Mouse (Mus musculus): ENCODE results near the gene Med13.

The Med13 gene

DNA sequence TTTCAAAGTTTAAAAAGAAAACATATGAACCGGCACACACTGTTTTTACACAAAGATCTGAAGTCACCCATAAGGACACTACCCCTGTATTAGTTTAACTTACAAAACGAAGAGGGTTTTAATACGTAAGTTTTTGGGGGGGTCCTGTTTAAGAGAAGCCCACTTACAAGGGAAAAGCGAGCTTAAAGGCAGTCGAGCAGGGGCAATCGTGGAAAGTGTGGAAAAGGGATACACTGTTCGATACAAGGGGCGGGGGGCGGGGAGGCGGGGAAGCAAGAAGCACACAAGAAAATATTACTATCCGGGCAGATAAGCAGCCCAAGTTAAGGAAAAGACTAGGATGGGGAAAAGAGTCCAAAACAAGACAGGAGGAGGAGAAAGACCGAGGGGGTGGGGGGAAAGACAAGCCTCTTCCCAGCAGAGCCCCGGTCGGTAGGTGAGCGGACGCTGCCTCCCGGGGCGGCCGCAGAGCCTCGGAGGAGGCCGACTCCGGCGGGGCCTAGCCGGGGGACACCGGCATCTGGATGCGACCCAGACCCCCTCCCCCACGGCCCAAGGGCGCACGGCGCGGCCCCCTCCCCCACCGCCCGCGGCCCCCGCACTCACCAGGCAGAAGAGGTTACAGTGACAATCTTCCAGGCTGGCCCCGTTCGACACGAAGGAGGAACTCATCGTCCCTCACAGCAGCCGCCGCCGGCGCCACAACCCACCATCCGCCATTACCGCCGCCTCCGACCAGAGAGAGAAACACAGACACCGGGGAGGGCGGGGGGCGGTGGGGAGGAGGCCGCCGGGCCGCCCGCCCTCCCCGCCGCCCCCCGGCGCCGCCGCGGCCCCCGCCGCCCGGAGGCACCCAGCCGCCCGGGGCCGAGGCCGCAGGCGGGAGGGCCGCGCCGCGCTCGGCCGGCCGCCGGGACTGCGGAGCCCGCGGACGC, at the start of gene Med13:
TSS of gene Med13 (minus strand) at position 749 of the 935 bp plus-strand sequence.
- peak; percentile 72 for DNase-seq (ENCODE audit: low spot score)

DNA sequence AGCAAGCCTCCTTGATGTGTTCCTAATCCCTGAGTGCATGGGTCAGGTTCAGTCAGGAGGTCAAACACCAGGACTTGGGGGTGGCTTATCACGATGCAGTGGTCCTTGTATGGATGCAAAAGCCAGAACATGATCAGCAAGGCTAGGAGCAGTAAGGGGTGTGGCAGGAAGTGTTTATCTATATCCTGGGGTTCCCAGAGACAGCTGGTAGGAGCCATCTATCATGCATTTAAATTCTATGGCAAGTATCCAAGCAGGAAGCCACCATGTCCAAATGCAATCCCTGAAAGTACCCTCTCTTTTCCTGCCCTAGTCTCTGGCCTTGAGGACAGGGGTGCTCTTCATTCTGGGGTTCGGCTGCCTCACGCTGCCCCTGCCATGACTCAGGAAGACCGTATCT, 47.2 kb upstream of the Med13 start:
- DNase-seq (ENCODE audit: low spot score), result no peak

DNA sequence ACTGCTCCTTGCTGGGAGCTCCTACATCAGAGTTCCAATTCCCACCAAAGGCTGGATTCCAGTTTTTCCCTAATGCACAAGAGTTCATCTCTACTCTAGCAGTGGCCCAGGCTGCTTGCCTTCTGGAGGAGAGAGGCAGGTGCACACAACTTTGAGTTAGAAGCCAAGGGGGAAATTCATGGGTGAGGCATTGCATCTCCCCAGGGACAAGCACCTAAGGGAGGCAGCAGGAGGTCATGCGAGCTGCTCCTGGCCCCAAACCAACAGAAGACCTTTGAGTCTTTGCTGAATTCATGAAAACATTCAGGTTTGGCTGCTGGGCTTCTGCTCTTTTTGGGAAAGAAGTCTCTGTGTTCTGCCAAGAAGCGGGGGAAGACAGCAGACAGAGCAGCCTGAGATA, 46.4 kb upstream of the Med13 start:
- no peak for DNase-seq (ENCODE audit: low spot score)

DNA sequence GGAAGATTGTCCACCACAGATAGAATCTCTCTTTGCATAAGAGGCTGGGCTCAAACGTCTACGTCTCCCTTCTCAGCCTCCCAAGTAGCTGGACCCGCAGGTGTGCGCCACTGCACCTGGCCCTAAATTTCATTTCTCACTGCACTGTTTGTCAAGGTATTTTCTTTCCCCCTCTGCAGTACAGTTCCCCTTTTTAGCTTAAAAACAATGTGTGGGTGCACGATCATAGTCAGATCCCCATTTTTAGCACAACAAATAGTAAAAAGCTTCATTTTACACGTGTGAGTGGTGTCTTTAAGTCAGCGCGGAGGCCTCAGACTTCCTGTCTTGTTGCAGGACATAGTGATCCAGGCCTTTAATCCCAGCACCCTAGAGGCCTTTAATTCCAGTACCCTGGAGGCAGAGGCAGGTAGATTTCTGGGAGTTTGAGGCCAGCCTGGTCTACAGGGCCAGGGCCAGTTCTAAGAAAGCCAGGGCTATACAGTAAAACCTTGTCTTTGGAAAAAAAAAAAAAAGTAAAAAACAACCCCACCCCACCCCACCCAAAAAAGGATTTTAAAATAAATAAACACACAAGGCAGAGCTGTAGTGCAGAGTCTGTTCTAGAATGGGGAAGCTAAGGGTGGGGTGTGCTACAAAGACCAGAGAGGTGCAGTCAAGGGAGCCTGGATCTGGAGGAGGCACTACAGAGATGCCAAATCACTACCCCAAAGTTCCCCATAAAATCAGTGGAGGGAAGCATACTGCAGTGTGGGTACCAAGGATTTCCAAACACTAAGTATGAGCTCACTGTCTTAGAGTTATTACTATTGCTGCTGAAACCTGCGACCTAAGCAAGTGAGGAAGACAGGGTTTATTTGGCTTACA, 42.1 kb upstream of the Med13 start:
- no peak for DNase-seq (ENCODE audit: low spot score)

DNA sequence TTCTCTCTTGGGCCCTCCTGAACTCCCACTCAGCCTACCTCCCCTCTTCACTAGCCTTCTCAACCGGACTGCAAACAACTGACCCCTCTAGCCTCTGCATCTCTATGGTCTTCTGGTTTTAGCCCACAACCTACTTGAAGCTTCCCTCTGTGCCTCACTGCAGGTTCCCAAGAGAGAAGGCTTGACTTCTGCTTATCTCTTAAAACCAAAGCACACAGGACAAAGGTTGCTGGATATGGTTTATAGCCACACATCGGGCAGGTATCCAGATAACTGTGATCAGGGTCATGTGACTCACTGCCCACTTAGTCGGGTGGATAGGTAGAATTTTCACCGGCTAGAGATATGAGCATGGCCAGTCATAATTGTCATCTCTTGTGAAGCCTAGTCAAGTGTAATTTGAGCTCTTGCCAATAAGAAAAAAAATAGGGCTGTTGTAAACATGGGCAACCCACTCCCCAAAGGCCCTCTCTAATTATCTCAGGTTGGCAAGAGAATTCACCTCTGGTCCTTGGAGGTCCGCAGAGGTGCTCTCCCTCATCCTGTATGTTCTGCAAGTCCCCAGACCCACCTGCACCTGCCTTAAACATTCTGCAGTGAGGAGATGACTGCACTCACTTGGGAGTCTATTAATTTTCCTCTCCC, 39.7 kb upstream of the Med13 start:
- peak; percentile 41 for DNase-seq (ENCODE audit: low spot score)

DNA sequence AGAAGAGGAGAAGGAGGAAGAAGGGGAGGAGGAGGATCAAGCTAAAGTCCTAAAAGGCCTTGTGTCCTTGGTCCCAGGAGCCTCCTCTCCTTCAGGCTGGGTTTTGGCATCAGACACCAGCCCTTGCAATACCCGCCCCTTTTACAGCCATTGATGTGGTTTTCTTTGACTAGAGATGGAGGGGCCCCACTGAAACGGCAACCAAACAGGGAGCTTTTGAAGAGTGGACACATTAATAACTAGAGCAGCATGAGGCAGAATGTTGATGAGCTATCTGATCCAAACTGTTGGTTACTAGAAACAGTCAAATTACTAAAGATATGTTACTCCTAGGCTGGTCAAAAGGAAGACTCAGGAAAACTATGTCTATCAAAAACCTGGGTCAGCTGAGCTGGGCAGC, 39.1 kb upstream of the Med13 start:
- DNase-seq (ENCODE audit: low spot score), result no peak

DNA sequence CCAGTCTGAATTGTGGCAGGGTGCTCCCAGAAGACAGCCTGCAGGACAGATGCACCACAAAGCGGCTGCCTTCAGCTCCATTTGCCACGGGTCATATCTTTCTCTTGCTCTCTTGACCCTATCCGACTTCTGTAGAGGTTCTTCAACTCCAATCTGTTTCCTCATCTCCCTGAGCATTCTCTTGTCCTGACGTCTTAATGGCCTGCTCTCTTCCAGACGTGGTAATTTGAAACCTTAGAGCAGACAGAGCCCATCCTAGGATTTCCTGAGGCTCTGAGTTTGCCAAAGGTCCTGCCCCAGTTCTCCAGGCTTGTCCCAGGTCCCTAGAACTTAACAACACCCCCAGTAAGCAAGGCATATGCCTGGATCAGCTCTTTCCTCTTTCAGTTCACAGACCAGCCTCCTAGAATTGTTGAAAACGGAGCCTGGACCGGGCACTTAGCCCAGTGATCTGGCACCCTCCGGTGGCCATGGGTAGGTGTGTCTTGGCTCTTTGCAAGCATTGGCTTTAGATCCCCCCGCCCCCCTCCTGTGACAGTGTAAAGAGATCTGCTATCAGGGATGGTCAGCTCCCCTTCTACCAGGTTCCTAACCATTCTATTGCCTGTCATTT, 38.2 kb upstream of the Med13 start:
- peak; percentile 79 for DNase-seq (ENCODE audit: low spot score)

DNA sequence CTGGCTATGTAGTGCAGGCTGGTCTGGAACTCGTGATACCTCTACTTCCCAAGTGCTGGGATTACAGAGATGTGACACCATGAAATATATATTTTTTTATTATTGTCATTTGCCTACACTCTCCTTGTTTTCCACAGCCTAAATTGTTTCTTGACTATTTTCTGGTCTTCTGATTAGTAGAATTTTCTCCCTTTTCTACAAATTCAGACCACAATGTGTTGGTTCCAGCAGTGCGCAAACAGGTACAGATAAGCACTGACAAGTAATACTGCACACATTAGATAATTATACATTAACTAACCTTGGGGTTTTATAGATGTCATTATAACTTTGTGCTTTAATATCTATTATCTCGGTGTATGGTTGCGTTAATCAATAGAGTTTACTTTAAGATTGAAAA, 37.7 kb upstream of the Med13 start:
- no peak for DNase-seq (ENCODE audit: low spot score)

DNA sequence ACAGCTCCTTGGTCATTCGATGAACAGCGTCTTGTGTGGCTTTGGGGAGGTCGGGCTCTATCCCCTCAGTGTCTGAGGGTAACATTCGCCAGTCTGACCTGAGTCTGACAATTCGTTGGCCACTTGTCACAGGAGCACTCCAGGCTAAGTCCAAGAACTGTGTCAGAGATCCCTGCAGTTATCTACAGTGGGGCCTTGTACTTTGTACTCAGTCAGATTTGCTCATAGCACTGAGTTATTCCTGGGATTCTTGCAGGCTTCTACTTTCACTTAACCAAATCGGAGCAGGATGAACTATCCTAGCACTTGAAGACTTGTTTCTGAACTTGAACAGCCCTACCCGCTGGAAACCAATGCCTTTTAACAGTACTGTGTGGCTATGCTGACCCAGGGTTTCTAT, 34.3 kb upstream of the Med13 start:
- DNase-seq (ENCODE audit: low spot score), result peak; percentile 69

DNA sequence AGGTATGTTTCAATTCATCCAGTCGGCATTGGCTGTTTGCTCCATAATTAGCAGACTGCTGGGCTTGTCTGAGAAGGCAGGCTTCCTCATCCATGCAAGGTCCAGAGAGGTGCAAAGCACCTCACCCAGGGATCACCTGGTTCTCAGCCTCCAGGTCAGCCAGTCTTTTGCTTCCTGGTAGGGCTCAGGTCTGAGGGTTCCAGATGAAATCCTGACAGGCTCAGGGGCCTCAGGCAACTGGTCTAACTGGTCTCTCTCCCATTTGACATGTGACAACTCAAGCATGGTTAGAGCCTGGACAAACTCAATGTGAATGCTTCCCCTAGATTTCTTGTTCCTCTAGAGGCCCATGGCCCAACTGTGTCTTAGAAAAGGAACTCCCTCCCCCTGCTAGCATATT, 32.9 kb upstream of the Med13 start:
- DNase-seq (ENCODE audit: low spot score), result no peak

DNA sequence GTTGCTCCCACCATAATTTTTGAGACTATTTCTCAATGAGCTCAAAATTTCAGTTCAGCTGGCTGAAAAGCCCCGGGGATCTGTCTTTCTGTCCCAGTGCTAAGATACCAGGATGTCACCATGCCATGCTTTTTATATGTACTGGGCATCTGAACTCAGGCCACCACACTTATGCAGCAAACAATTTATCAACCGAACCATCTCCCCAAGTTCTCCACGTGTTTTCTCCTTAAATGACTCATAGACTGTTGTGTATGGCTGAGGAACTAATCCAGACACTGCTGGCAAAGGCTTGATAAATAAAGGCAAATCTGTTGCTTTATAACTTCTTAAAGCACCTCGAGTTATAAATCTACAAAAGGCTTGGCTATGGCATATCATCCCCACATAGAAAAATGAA, 32.1 kb upstream of the Med13 start:
- DNase-seq (ENCODE audit: low spot score), result no peak

DNA sequence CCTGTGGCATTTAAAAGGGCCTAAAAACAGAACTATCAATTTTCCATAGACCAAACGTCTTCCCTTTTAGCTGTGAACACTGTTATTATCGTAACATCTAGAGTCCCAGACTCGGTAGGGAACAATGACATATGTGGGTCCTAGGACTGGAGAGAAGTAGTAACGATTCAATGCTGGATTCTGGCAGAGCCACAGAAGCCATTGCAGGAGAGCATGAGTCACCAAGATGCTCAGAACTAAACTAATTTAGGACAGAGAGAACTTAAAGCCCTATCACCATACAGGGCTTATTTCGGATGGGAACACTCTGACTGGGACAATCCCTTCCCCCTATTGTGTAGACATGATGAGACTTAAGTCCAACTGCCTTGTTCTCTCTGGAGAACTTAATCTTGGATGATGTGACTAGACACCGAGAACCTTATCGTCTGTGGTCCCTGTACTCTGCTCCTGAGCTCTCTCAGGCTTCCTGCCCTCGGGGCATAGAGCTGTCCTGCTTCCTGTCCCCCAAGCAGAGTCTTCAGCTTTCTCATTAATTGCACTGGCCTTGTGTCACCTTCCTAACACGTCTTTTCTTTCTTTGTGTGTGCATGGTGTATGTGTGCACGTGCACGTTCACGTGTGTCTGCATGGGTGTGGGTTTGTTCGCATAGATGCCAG, 31.5 kb upstream of the Med13 start:
- no peak for DNase-seq (ENCODE audit: low spot score)

DNA sequence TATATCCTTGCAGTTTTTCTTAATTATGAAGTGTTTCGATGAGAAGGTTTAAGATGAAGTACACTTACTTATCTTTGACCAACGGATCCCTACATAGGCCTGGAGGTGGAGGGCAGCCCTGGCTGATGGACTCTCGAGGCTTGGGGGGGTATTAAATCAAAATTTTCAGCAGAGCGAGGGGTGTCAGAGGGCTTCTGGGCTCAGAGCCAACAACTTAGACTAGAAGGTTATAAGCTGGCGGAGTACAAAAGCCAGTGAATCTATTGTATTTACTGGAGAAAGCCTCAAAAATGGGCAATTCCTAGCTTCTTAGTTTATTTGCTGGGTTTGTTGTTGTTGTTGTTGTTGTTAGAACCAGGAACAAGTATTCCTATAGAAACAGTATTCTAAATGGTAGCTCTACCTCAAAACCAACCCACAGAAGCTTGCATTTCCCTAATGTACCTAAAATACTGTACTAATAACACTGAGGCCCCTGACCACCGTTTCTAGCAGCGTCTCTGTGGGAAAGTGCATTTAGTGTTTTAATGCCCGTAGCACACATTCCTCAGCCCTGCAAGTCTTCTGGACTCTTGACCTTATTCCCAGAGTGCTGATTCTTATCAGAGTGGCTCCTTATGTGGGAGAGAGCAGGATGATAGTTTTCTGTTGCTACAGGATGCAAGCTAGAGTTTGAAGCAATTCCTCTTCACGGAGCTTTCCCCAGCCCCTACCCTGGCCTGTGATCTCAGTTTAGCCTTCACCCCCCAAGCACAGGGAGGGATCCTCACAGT, 29.9 kb upstream of the Med13 start:
- DNase-seq (ENCODE audit: low spot score), result peak; percentile 70

DNA sequence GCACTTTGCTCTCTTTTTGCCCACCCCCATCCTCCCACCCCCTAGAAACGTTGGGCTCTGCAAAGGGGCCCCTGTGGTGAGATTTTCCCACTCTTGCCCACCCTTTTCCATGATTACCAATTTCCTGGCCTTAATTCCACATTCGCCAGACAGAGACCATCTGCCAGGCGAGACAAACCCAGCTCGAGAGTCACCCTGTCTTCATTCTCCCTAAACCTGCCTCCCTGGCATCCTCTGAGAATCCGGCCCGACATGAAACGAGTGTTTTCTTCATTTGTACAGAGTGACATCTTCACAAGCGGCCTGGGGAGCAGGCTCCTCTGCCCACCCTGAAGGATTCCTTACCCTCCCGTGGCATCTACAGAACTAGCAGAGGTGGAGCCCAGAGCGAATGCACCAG, 29.2 kb upstream of the Med13 start:
- no peak for DNase-seq (ENCODE audit: low spot score)

DNA sequence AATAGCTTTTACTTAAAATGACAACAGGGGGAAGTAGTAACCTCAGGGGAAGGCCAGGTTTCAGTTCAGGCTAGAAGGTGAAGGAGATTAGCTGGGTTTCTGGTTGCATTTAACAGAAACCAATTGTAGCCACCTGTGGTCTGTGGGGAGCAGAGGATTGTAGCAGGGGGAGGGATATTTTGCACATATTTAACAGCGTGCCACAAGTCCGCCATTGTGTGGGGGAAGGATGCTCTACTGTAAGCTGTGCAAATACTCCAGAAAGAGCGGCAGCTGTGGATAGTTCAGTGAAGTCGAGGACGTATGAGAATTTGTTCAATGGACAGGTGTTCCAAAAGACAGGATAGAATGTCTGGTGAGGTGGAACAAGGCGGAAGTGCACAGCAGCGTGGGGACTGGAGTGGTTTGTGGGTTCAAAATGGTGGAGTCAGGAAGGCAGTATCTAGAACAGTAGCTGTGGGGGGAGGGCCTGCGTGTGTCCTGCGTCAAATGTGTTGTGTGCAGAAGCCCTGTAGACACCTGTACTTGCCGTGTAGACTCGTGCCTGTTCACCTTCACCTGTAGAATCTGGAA, 28.4 kb upstream of the Med13 start:
- DNase-seq (ENCODE audit: low spot score), result no peak

DNA sequence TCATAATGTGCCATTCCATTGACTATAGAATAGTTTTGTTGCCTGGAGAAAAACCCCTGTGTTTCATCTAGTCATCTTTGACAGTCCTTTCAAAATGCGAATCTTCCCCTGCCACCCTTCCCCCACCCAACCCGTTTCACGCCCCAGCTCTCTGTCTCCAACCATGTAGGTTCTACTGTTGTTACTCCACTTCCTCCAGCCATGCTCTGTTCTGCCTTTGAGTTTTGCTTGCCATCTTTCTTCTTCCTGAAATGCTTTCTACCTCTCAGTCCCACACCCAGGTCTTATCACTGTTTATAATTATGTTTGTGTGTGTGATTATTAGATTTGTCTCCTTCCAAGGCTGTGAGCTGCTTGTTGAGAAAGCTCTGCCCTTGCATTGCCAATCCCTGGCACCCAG, 26.7 kb upstream of the Med13 start:
- DNase-seq (ENCODE audit: low spot score), result no peak

DNA sequence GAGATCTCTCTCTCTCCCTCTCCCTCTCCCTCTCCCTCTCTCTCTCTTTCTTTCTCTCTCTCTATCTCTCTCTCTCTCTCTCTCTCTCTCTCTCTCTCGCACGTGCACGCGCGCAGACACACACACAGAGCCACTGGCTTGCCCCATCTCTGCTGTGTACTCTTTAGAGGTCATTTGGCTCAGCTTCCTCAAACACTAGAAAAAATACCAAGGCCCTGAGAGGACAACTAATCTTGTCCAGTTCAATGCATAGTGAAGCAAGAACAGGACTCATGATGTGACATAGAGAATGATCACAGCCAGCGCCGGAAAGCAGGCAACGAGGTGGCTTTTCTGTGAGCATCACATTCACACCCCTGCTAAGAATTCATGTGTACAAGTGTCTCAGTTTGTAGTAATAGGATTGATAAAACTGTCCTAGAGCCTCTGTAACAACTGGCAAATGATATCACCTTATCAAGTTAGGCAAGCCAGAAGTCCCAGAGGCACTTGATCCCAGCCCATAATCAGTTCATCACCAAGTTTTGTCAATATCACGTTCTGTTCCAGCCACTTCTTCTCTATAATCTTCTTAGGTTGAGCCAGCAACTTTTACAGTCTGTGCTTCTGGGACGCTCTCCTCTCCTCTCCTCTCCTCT, 25.2 kb upstream of the Med13 start:
- DNase-seq (ENCODE audit: low spot score), result no peak

DNA sequence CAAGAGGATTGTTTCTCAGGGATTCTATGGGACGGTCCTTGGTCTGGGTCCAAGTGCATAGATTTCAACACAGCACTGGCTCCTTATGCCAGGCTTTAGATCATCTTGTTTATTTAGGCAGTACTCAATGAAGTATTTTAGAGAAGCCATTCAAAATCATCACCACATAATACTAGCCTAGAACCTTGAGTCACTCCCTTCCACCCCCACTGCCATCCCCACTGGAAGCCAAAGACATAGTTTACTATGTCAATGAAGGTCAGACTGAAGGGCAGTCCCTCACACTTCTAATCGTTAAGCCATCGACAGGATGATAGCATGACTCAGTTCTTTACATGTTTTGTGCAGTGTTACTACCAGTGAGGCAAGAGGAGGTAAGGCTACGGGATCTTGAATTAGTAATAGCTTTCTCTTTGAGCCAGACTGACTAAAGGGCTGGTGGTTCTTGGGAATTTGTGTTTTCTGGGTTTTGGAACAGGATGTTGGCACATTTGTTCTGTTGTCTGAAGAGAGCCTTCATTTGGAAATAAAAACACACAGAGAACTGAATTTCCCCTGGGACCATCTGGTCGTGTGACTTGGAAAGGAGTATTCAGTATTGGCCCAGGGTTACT, 24.2 kb upstream of the Med13 start:
- no peak for DNase-seq (ENCODE audit: low spot score)

DNA sequence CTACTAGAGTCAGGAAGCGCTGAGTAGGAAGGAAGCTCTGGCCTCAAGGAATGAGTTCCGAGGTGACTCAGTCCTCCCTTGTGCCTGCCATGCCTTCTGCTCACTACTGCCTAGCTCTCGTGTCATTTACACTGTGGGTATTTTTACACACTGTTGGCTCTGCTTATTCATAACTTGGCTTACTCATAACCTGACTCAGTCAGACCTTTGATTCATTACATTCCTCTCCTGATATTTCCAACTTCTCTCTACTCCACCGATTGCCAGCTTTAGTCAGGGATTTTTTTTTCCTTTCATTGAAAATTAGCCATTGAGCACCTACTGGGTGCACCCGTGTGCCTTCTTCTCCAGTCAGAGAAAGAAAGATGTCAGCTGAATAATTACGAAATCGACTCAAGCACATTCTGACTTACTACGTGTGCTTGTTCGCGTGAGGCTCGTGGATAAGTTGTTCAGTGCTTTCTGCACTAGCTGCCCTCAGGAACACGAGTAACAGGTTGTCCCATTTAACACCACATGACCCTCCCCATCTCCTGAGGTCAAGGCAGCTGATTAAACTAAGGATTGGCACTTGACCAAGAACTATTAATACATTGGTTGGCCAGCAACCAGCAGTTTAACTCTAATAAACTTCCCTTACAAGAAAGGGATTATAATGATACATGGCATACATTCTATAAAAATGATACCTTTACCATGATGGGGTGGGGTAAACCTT, 23.3 kb upstream of the Med13 start:
- no peak for DNase-seq (ENCODE audit: low spot score)
